Mouse (Mus musculus) ES-Bruce4 (cell line): ENCODE measurements around the gene 1700013F07Rik. TPM values are rescaled to one million over a fixed set of nuclear protein-coding genes. Genes with fewer than 3 reads are reported as not detected.
"Not testable (repeated sequence)": the region's sequence is repeated elsewhere in the genome, so short reads cannot be mapped to it uniquely, and the experiment has no call there.

Experiments used
- H3K27ac ChIP-seq: 2 replicates; pipeline ENCODE4 v1.5.1; 2012; ENCODE audit warnings: low read length, inconsistent platforms; ENCODE audit not compliant: insufficient read depth
- H3K27me3 ChIP-seq: 2 replicates; pipeline ENCODE4 v1.6.1; 2012; ENCODE audit warnings: mild to moderate bottlenecking, low read length, inconsistent platforms; ENCODE audit not compliant: control insufficient read depth, poor library complexity, insufficient read depth, severe bottlenecking
- H3K36me3 ChIP-seq: 2 replicates; pipeline ENCODE4 v1.6.1; 2012; ENCODE audit warnings: inconsistent platforms, mild to moderate bottlenecking, low read length, moderate library complexity; ENCODE audit not compliant: control insufficient read depth, poor library complexity, insufficient read depth, severe bottlenecking
- H3K4me1 ChIP-seq: one replicate; pipeline ENCODE4 v1.8.1; 2011; ENCODE audit warnings: low read length; ENCODE audit not compliant: control insufficient read depth, insufficient read depth
- H3K4me3 ChIP-seq: 2 replicates; pipeline ENCODE4 v1.5.1; 2011; ENCODE audit warnings: low read depth, mild to moderate bottlenecking, low read length
- H3K9ac ChIP-seq: 2 replicates; pipeline ENCODE4 v1.6.1; 2012; ENCODE audit warnings: low read depth, mild to moderate bottlenecking, inconsistent platforms; ENCODE audit not compliant: poor library complexity, severe bottlenecking
- H3K9me3 ChIP-seq: replicated peaks from 2 replicates; pipeline ENCODE4 v1.6.1; 2012; ENCODE audit warnings: mild to moderate bottlenecking, low read length, inconsistent platforms; ENCODE audit not compliant: control insufficient read depth, poor library complexity, insufficient read depth, severe bottlenecking
- CTCF ChIP-seq: IDR thresholded peaks from one replicate; pipeline ENCODE4 v1.8.1; 2011; ENCODE audit warnings: low read depth, low read length
- EP300 ChIP-seq: IDR thresholded peaks from 2 replicates; pipeline ENCODE4 v1.6.1; 2011; ENCODE audit warnings: low read depth, low read length; ENCODE audit not compliant: insufficient read depth
- POLR2A ChIP-seq: IDR thresholded peaks from one replicate; pipeline ENCODE4 v1.8.1; 2011; ENCODE audit warnings: low read length; ENCODE audit not compliant: insufficient read depth
- polyA plus RNA-seq: library from polyadenylated mRNA; stranded (reverse); fragments of >200 nt; gene quantifications from 2 replicates; pipeline ENCODE4 v1.2.4, GENCODE M21; 2011; ENCODE audit warnings: low read depth; ENCODE audit not compliant: missing spikeins, insufficient read depth, insufficient read length

Gene 1700013F07Rik
- polyA plus RNA-seq, 1 experiment = not detected

DNA sequence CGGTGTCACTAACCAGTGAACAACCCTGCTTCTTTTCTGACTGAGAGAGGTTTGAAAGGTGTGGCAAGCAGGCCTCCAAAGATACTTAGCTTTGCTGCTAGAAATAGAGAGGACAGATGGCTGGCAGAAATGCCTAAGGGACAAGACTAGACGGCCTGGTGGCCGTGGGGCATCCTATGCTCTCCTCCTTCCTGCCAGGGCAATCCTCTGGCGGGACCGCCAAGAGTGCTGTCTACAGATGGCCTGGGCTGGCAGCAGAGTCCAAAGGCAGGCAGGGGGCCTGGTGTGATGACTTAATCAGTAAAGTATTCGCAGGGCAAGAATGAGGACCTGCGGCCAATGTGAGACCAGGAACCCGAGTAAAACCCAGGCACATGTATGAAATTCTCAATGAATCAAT lies 34.1 kb upstream of the 1700013F07Rik start:
- no peaks in the 10 kb centered on the region for H3K9me3 ChIP-seq
- no peak overlapping the region for H3K27ac ChIP-seq
- H3K9ac ChIP-seq = no peak overlapping the region
- H3K4me3 ChIP-seq = no peak overlapping the region
- H3K27me3 ChIP-seq = no peaks in the 10 kb centered on the region
- H3K36me3 ChIP-seq = no peaks in the 10 kb centered on the region
- H3K4me1 ChIP-seq = peaks cover 2% of the 10 kb centered on the region
- TF ChIP-seq CTCF = no peak

DNA sequence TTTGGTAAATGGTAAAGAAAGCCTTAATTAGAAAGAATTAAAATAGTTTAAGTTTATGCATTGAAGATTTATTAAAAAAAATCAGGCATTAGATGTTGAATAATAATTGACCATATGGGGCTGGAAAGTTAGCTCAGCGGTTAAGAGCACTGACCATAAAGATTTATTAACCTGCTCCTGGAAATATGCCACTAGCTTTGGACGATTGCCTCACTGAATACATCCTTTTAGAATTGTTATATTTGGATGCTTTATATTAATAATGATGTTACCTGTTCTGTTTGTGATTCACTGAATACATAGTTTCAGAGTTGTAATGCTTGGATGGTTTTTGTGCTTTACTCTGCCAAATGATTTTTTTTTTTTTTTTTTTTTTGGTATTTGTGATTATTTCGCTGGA lies 32.5 kb upstream of the 1700013F07Rik start:
- H3K4me3 ChIP-seq, H3K9me3 ChIP-seq, H3K27ac ChIP-seq, H3K27me3 ChIP-seq, H3K9ac ChIP-seq, H3K4me1 ChIP-seq, H3K36me3 ChIP-seq: not testable (repeated sequence)

DNA sequence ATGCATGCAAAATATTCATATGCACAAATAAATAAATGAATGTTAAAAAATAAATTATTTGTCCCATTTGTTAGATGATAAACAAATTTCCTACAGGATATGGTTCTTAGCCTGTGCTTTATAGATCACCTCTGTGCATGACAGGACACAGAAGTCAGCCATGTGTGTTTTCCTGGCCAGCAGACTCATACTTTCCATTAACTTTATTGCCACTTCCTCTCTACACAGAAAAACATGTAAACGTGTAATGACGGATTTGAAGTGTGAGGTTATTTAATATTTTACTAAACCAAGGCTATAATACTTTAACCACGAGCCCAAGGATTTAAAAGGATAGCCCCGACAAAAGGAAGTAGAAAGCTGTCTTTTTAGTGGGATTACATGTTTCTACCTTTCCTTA lies 30.0 kb upstream of the 1700013F07Rik start:
- Histone ChIP-seq H3K27ac (no peak overlapping the region), H3K36me3 (no peaks in the 10 kb centered on the region), H3K9me3 (no peaks in the 10 kb centered on the region), H3K27me3 (no peaks in the 10 kb centered on the region), H3K4me3 (no peak overlapping the region), H3K4me1 (no peaks in the 10 kb centered on the region), H3K9ac (no peak overlapping the region)
- TF ChIP-seq CTCF (no peak), EP300 (no peak)

GRCm38 (mm10) chr3:108508745-108509474 lies 25.0 kb upstream of the 1700013F07Rik start:
- Histone ChIP-seq H3K9ac (no peak overlapping the region), H3K4me1 (peaks cover 4% of the 10 kb centered on the region), H3K4me3 (no peak overlapping the region), H3K27me3 (no peaks in the 10 kb centered on the region), H3K36me3 (no peaks in the 10 kb centered on the region), H3K27ac (no peak overlapping the region), H3K9me3 (no peaks in the 10 kb centered on the region)
- TF ChIP-seq POLR2A = no peak
- TF ChIP-seq EP300 = no peak
- no peak for TF ChIP-seq CTCF

DNA sequence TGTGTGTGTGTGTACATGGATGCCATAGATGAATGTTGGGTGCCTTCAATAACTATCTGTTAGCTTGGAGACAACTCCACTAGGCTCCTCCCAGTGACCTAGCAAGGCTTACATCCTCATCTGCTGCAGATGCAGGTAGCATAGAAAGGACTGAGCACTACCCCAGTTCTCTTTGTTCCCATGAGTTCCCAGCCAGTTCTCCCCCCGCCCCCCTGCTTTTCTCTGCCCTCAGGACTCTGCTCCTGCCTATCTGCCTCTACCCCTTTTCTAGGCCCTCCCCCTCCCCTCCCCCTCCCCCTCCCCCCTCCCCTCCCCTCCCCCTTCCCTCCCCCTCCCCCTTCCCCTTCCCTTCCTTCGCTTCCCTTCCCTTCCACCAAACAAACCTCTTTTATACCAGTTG lies 23.8 kb upstream of the 1700013F07Rik start:
- Histone ChIP-seq H3K4me3 (no peak overlapping the region), H3K9ac (no peak overlapping the region), H3K4me1 (peaks cover 4% of the 10 kb centered on the region), H3K27ac (no peak overlapping the region), H3K27me3 (no peaks in the 10 kb centered on the region), H3K36me3 (no peaks in the 10 kb centered on the region), H3K9me3 (no peaks in the 10 kb centered on the region)
- TF ChIP-seq EP300 (no peak), POLR2A (no peak), CTCF (no peak)

DNA sequence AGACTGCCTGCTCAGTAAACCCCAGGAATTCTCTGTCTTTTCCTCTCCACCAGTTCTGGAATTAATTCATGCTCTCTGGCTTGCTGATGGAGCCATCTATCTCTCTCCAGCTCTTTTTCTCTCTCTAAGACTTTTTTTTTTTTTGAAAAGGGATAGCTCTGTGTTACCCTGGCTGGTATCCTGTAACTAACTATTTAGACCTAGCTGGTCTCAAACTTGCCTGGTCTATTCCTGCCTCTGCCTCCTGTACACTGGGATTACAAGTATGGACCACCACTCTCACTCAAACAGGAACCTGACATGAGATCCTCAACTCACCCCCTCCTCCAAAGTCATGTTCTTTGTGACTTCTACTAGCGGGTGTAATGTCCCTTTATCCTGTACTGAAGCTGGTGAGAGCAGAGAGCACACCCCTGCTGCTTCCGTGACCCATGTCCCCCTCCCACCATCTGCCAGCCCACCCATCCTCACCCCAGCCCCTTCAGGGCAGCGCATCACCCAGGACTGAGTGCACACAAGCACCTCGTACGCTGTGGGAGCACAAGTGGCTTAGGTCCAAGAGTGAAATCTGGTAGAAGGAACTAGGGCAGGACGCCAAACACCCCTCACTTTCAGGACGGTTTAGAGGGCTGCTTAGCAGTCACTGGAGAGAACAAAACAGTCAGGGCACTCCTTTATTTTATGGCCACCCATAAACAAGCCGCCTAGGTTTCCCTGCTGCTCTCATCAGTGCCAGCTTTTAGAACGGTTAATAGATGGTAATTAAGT lies 23.1 kb upstream of the 1700013F07Rik start:
- TF ChIP-seq POLR2A (no peak), CTCF (no peak), EP300 (no peak)
- H3K27ac ChIP-seq = no peak overlapping the region
- H3K9ac ChIP-seq = no peak overlapping the region
- H3K4me3 ChIP-seq = no peak overlapping the region
- no peaks in the 10 kb centered on the region for H3K27me3 ChIP-seq
- H3K36me3 ChIP-seq = no peaks in the 10 kb centered on the region
- no peaks in the 10 kb centered on the region for H3K9me3 ChIP-seq
- peaks cover 4% of the 10 kb centered on the region for H3K4me1 ChIP-seq
